Mouse (Mus musculus): ENCODE measurements around the gene Rnaseh1.

GRCm38 (mm10) chr12:28686199-28686879 lies 36.9 kb downstream of the Rnaseh1 start:
- TF ChIP-seq POLR2A (IDR thresholded peaks at IDR 0.05; ENCODE audit: extremely low read depth, insufficient read depth, low read length) (no peak), CTCF (IDR thresholded peaks at IDR 0.05; ENCODE audit: low read depth, low read length) (no peak)
